Mouse (Mus musculus): ENCODE data around the gene Zfp775.
"Not testable (repeated sequence)": the region's sequence is repeated elsewhere in the genome, so short reads cannot be mapped to it uniquely, and the experiment has no call there.

Zfp775 gene

GRCm38 (mm10) chr6:48591221-48591845 is 10.5 kb upstream of the Zfp775 start:
- no peak for DNase-seq (ENCODE audit: low spot score)

- no peak for DNase-seq (ENCODE audit: low spot score)
These were observed 10.0 kb upstream of the Zfp775 start for GRCm38 (mm10) chr6:48591871-48592270.

GRCm38 (mm10) chr6:48593158-48594042 is 8.5 kb upstream of the Zfp775 start, which contains the start of the genes Repin1 and Gm44965:
Gene Repin1 (plus strand): TSS chr6:48593883.
Gene Gm44965 (plus strand): TSS chr6:48593941.
- DNase-seq (ENCODE audit: low spot score): peak; percentile 93

GRCm38 (mm10) chr6:48594043-48594738 is 7.7 kb upstream of the Zfp775 start:
- peak; percentile 43 for DNase-seq (ENCODE audit: low spot score)

DNA sequence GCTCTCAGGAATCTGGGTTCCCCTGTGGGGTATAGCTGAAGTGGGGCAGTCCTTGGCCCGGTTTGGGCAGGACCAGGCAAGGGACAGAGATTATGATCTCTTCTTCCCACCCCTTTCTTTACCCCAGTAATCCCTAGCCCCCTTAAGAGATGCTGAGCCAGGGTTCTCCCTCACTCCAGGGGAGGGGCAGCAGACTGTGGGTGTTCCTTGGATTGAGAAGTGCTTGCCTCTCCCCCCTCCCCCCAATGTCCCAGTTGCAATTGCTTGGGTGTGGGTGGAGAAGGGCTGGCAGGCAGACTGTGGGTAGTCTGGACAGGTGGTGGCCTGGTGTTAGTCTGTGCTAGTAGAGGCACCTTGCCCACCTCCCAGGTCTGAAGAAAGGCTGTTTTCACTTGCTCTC is 6.6 kb upstream of the Zfp775 start:
- DNase-seq (ENCODE audit: low spot score): no peak

GRCm38 (mm10) chr6:48596545-48597232 is 5.2 kb upstream of the Zfp775 start:
- no peak for DNase-seq (ENCODE audit: low spot score)

DNA sequence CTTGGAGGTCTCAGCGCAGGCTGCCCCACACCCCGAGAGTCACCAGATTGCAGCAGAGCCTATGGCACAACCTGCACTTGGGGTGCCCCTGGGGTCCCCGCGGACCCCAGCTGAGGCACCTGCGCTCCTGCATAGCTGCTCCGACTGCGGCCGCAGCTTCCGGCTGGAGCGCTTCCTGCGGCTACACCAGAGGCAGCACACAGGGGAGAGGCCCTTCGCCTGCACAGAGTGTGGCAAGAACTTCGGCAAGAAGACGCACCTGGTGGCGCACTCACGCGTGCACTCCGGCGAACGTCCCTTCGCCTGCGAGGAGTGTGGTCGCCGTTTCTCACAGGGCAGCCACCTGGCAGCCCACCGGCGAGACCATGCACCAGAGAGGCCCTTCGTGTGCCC is 4.6 kb upstream of the Zfp775 start:
- DNase-seq (ENCODE audit: low spot score): no peak

DNA sequence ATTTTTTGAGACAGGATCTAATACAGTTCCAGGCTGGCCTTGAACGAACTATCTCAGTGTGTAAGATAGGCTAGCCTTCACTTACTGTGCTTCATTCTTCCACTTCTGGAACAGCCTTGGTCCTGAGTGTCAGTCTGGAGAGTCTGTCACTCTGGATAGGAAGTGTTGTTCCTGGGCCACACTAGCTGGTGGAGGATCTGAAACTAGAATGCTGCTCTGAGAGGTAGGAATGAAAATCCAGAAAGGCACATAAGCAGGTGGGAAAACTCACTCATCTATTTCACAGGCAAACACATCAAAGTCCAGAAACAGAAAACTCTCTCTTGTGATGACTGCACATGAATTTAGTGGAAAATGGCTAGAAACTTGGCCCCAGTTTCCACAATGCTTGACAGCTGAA is 1.3 kb upstream of the Zfp775 start:
- DNase-seq (ENCODE audit: low spot score): no peak

DNA sequence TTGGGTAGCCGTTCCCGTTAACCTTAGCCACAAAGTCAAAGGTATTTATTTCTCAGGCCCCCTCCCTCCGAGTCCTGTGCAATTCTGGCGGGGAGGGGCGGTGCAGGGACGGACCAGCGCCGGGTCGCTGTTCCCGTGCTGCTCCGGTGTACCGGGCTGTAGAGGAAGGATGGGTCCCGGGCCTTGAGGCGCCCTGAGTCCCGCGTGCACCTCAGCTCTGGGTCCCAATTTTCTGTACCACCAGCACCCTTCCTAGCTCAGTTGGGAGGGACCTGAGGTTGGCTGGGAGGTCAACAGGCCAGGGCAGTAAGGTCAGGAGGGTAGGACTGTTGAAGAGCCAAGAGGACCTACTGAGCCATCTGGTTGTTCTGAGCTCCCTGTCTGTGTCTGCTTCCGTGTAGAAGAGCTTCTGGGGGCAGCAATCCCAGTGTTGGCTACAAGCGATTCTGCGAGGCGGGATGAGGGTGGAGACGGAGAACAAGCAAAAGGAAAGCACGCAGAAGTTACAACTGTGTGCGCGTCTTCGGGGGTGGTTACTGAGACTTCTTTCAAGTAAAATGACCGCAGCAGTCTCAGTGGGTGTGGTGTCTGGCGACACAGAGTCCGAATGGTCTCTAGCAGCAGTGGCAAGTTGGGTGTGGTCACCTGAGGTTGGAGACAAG is 348 bp downstream of the Zfp775 start:
- DNase-seq (ENCODE audit: low spot score): peak; percentile 27

- DNase-seq (ENCODE audit: low spot score): no peak
These were observed 6.3 kb downstream of the Zfp775 start for GRCm38 (mm10) chr6:48608124-48608523.

- DNase-seq (ENCODE audit: low spot score): no peak
These were observed 7.6 kb downstream of the Zfp775 start for GRCm38 (mm10) chr6:48609512-48609911.

- DNase-seq (ENCODE audit: low spot score): no peak
These were observed 8.8 kb downstream of the Zfp775 start for GRCm38 (mm10) chr6:48610657-48611056.

DNA sequence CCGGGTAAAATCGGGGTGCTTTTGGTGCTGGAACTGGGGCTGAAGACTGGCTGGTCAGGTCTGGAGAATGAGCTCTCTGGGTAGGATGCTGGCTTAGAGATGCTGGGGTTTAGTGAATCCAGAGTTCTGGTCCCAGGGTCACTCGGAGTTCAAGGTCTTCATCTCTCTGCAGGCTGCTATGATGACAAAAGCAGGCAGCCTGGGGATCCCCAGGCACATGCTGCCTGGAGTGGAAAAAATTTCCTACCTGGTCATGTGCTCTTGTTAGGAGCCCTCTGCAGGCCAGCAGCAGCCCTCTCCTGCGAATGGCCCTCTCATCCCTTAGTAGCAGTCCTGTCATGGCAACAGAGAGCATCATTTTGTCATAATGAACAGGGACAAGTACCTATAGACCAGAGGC is 11.6 kb downstream of the Zfp775 start:
- no peak for DNase-seq (ENCODE audit: low spot score)

GRCm38 (mm10) chr6:48614756-48615155 is 12.9 kb downstream of the Zfp775 start:
- DNase-seq (ENCODE audit: low spot score): no peak

DNA sequence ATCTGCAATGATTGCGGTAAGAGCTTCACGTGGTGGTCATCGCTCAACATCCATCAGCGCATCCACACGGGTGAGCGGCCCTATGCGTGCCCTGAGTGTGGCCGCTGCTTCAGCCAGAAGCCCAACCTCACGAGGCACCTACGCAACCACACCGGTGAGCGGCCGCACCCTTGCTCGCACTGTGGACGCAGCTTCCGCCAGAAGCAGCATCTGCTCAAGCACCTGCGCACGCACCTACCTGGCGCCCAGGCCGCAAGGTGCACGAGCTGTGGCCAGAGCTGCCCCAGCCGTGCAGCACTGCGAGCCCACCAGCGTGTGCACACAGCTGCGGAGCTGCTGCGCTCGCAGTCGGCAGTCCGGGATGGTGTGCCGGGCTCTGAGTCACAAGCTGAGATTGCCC is 18.2 kb downstream of the Zfp775 start:
- no peak for DNase-seq (ENCODE audit: low spot score)

DNA sequence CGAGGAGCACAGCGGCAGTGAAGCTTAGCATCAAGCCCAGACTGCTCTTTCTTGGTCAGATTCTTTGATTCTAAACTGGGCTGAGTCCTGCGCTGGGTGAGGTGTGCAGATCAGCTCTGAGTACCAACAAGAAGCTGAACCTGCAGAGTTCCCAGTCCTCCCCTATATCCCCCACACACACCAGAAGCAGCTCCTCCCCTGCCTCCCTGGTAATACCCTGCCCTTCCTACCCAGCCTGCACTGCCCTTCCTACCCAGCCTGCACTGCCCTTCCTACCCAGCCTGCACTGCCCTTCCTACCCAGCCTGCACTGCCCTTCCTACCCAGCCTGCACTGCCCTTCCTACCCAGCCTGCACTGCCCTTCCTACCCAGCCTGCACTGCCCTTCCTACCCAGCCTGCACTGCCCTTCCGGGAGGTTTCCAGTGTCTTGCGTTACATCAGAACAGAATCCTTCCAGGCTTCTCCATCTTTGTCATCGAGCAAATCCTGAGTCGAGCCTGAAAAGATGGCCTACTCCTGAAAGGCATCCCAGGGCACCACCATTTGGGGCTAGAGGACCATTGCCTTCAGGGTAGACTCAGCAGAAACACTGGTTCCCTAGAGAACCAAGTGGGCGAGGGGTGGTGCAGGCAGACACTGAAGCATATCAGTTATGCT is 20.5 kb downstream of the Zfp775 start:
- not testable (repeated sequence) for DNase-seq (ENCODE audit: low spot score)

- no peak for DNase-seq (ENCODE audit: low spot score)
These were observed 21.6 kb downstream of the Zfp775 start for GRCm38 (mm10) chr6:48623460-48623859.

DNA sequence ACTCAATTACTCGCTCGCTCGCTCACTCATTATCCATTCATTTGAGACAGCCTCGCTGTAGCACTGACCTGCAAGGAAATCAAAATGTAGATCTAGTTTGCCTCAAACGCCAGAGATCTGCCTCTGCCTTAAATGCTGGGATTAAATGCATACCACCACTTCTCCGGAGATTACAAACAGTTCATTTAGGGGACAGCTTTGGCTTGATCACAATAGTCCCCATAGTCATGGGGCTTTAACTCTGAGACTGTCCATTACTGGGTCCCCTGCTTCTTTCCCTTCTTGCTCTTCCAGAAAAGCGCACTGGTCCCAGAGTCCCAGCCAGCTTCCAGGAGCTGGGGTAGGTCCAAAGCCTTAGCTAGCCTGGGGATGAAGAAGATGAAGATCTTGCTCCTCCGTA is 24.6 kb downstream of the Zfp775 start, which contains the start of gene AI854703:
TSS of gene AI854703 (plus strand) at position 301 of the 400 bp plus-strand sequence.
- no peak for DNase-seq (ENCODE audit: low spot score)

- DNase-seq (ENCODE audit: low spot score): peak; percentile 42
These were observed 25.1 kb downstream of the Zfp775 start for GRCm38 (mm10) chr6:48626984-48627383.

DNA sequence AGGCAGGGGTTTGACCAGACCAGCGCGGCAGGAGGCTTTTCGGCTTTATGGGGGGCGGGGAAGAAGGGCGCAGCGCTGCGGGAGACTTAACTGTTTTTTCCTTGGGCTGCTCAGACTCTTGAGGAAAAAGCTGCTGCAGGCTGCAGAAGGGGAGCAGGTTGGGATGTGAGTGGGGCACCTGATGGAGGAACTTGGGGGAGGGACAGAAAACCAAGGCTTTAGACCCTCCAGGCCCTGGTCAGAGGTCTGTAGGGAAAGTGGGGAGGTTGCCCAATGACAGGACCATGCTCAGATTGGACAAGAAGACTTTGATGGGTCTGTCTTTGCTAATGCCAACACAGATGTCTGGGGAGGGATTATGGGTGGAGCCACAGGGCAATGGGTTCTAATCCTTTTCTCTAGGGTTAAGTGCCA is 25.7 kb downstream of the Zfp775 start:
- DNase-seq (ENCODE audit: low spot score): no peak

DNA sequence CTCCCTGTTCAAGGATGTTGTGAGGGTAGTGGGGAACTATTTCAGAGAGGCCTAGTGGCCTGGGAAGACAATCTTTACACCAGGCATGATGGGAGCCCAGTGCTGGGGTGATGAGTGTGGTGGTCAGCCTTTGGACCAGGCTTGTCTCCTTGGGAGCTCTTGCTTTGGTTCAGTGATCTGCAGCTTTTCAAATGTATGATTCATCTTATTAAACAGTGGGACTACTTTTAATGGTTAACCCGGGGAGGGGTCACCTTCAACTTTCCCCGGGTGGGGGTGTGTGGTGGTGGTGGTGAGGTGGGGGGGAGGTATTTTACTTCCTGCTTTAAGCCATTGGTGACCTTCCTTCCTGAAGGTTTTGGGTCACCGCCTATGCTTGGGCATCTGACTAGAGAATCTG is 26.5 kb downstream of the Zfp775 start:
- no peak for DNase-seq (ENCODE audit: low spot score)
